Mouse (Mus musculus): ENCODE results near the gene Klra17. TPM values are rescaled to one million over a fixed set of nuclear protein-coding genes. Genes with fewer than 3 reads are reported as not detected.
"Not testable (repeated sequence)": the region's sequence is repeated elsewhere in the genome, so short reads cannot be mapped to it uniquely, and the experiment has no call there.

Klra17 gene
- total and polyA plus RNA-seq, 2 experiments from 2014 or later, result not detected

DNA sequence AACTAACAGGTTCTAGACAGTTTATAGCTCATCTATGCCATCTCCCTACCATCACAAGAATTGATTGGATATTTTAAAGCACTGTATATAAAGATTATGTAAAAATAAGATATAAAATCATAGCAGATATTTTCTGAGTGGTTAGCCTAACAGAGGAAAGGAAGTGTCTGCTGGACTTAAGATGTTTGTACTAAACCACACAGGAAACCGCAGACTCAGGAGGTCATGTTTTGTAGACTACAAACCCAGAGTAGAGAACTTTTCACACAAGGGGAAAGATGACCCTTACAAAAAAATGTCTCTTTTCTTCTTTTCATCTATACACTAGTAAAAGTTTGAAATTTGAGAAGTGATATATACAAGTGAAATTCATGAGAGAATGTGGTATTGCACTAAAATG is 52.5 kb downstream of the Klra17 start:
- ATAC-seq (ENCODE audit: insufficient read depth, low read depth), result no peak
- Histone ChIP-seq H3K27ac (ENCODE audit: low read depth) (no peak overlapping the region), H3K4me1 (ENCODE audit: control insufficient read depth, insufficient read depth) (no peaks in the 10 kb centered on the region), H3K9me3 (replicated peaks; ENCODE audit: control insufficient read depth, low read length) (peaks cover 4% of the 10 kb centered on the region; the same call in 1 of the 2 replicates), H3K9ac (replicated peaks; ENCODE audit: low read depth, low read length) (no peak overlapping the region), H3K27me3 (ENCODE audit: control insufficient read depth, insufficient read depth, low read length) (no peaks in the 10 kb centered on the region), H3K4me3 (ENCODE audit: low read depth, low read length) (no peak overlapping the region), H3K4me2 (ENCODE audit: low read depth, low read length) (no peak overlapping the region), H3K36me3 (replicated peaks; ENCODE audit: control insufficient read depth, insufficient read depth, low read length) (no peaks in the 10 kb centered on the region)
- TF ChIP-seq CTCF (IDR thresholded peaks at IDR 0.05; ENCODE audit: low read depth) (no peak), EP300 (IDR thresholded peaks at IDR 0.05; ENCODE audit: low read depth) (no peak)
- DNase-seq (ENCODE audit: low spot score), result no peak
- WGBS, result 70% methylated on average over 1 of the region's 1 CpGs

DNA sequence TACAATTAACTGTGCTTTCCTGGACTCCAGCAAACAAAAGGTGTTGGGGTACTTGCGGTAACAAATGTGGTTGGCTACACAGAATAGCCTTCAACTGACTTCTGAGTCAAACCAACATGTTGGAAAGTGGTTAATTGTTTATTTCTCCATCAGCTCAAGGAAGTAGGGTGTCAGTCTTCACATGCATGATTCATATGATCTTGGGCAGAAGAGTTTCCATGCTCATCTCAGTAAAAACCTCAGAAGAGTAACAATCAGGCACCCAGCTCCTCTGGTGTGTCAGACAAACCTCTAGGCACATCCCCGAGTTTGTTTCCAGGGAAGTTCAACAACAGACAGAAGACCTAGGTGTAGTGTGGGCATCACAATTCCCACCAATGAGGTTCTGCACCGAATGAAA is 58.7 kb downstream of the Klra17 start:
- DNase-seq (ENCODE audit: low spot score) (no peak), ATAC-seq (ENCODE audit: insufficient read depth, low read depth) (no peak)
- Histone ChIP-seq H3K4me3 (ENCODE audit: low read depth, low read length) (no peak overlapping the region), H3K36me3 (replicated peaks; ENCODE audit: control insufficient read depth, insufficient read depth, low read length) (no peaks in the 10 kb centered on the region), H3K4me2 (ENCODE audit: low read depth, low read length) (no peak overlapping the region), H3K9ac (replicated peaks; ENCODE audit: low read depth, low read length) (no peak overlapping the region), H3K9me3 (replicated peaks; ENCODE audit: control insufficient read depth, low read length) (peaks cover 3% of the 10 kb centered on the region; the same call in 1 of the 2 replicates), H3K27ac (ENCODE audit: low read depth) (no peak overlapping the region), H3K27me3 (ENCODE audit: control insufficient read depth, insufficient read depth, low read length) (no peaks in the 10 kb centered on the region), H3K4me1 (ENCODE audit: control insufficient read depth, insufficient read depth) (no peaks in the 10 kb centered on the region)
- TF ChIP-seq EP300 (IDR thresholded peaks at IDR 0.05; ENCODE audit: low read depth), result no peak
- TF ChIP-seq CTCF (IDR thresholded peaks at IDR 0.05; ENCODE audit: low read depth), result no peak
- WGBS, result 45% methylated on average over 3 of the region's 3 CpGs

- not testable (repeated sequence) for H3K9me3 ChIP-seq (replicated peaks; ENCODE audit: control insufficient read depth, low read length); ATAC-seq (ENCODE audit: insufficient read depth, low read depth); H3K4me1 ChIP-seq (ENCODE audit: control insufficient read depth, insufficient read depth); H3K4me3 ChIP-seq (ENCODE audit: low read depth, low read length); DNase-seq (ENCODE audit: low spot score); H3K4me2 ChIP-seq (ENCODE audit: low read depth, low read length); H3K27ac ChIP-seq (ENCODE audit: low read depth); H3K36me3 ChIP-seq (replicated peaks; ENCODE audit: control insufficient read depth, insufficient read depth, low read length); H3K27me3 ChIP-seq (ENCODE audit: control insufficient read depth, insufficient read depth, low read length); H3K9ac ChIP-seq (replicated peaks; ENCODE audit: low read depth, low read length)
- 62% methylated on average over 3 of the region's 3 CpGs for WGBS
Measured at GRCm38 (mm10) chr6:129784170-129784569, 92.3 kb downstream of the Klra17 start, which contains the start of gene Gm156. Gene Gm156 (minus strand): TSS chr6:129784270.

Other genes with a start within 250 kb of the Klra17 start
- gene Klrc3, start 233.3 kb downstream of the Klra17 start, total RNA-seq (2014; rRNA removed; ENCODE audit: low replicate concordance), result not detected in 2 replicates
- not detected in 2 replicates for gene Klrc3, start 233.3 kb downstream of the Klra17 start, polyA plus RNA-seq (2015; fragmentation: Nextera tagmentation; extraction: Ambion mirVana)
- gene Klrc2, start 216.0 kb downstream of the Klra17 start, total RNA-seq (2014; rRNA removed; ENCODE audit: low replicate concordance), result not detected in 2 replicates
- gene Klrc2, start 216.0 kb downstream of the Klra17 start, polyA plus RNA-seq (2015; fragmentation: Nextera tagmentation; extraction: Ambion mirVana), result not detected in 2 replicates
- gene Klrc1, start 197.7 kb downstream of the Klra17 start, total RNA-seq (2014; rRNA removed; ENCODE audit: low replicate concordance), result not detected in 2 replicates
- not detected in 2 replicates for gene Klrc1, start 197.7 kb downstream of the Klra17 start, polyA plus RNA-seq (2015; fragmentation: Nextera tagmentation; extraction: Ambion mirVana)
- gene Klri1, start 159.5 kb downstream of the Klra17 start, total RNA-seq (2014; rRNA removed; ENCODE audit: low replicate concordance), result not detected in 2 replicates
- gene Klri1, start 159.5 kb downstream of the Klra17 start, polyA plus RNA-seq (2015; fragmentation: Nextera tagmentation; extraction: Ambion mirVana), result not detected in 2 replicates
- gene Klri2, start 136.2 kb downstream of the Klra17 start, total RNA-seq (2014; rRNA removed; ENCODE audit: low replicate concordance), result not detected in 2 replicates
- not detected in 2 replicates for gene Klri2, start 136.2 kb downstream of the Klra17 start, polyA plus RNA-seq (2015; fragmentation: Nextera tagmentation; extraction: Ambion mirVana)
- gene Gm156, start 92.4 kb downstream of the Klra17 start, total RNA-seq (2014; rRNA removed; ENCODE audit: low replicate concordance), result not detected in 2 replicates
- not detected in 2 replicates for gene Gm156, start 92.4 kb downstream of the Klra17 start, polyA plus RNA-seq (2015; fragmentation: Nextera tagmentation; extraction: Ambion mirVana)
- not detected in 2 replicates for gene Gm17631, start 14.0 kb downstream of the Klra17 start, total RNA-seq (2014; rRNA removed; ENCODE audit: low replicate concordance)
- not detected in 2 replicates for gene Gm17631, start 14.0 kb downstream of the Klra17 start, polyA plus RNA-seq (2015; fragmentation: Nextera tagmentation; extraction: Ambion mirVana)
- gene Klra5, start 41.0 kb upstream of the Klra17 start, total RNA-seq (2014; rRNA removed; ENCODE audit: low replicate concordance), result not detected in 2 replicates
- not detected in 2 replicates for gene Klra5, start 41.0 kb upstream of the Klra17 start, polyA plus RNA-seq (2015; fragmentation: Nextera tagmentation; extraction: Ambion mirVana)
- gene Klra6, start 150.3 kb upstream of the Klra17 start, total RNA-seq (2014; rRNA removed; ENCODE audit: low replicate concordance), result not detected in 2 replicates
- not detected in 2 replicates for gene Klra6, start 150.3 kb upstream of the Klra17 start, polyA plus RNA-seq (2015; fragmentation: Nextera tagmentation; extraction: Ambion mirVana)
- not detected in 2 replicates for gene Klra4, start 190.6 kb upstream of the Klra17 start, total RNA-seq (2014; rRNA removed; ENCODE audit: low replicate concordance)
- gene Klra4, start 190.6 kb upstream of the Klra17 start, polyA plus RNA-seq (2015; fragmentation: Nextera tagmentation; extraction: Ambion mirVana), result not detected in 2 replicates